Mouse (Mus musculus) embryonic fibroblast, embryonic 13.5 days (primary cell): Measurements from ENCODE around the gene Gm13698. TPM values are rescaled to one million over a fixed set of nuclear protein-coding genes. Genes with fewer than 3 reads are reported as not detected.
"Not testable (repeated sequence)": the region's sequence is repeated elsewhere in the genome, so short reads cannot be mapped to it uniquely, and the experiment has no call there.

Source experiments
- H3K27ac ChIP-seq: 2 replicates; pipeline ENCODE4 v1.5.1; 2012; ENCODE audit warnings: low read length, control low read depth, inconsistent platforms; ENCODE audit not compliant: insufficient read depth
- H3K4me1 ChIP-seq: 2 replicates; pipeline ENCODE4 v1.6.1; 2011; ENCODE audit warnings: low read length; ENCODE audit not compliant: control insufficient read depth, insufficient read depth
- H3K4me3 ChIP-seq: 2 replicates; pipeline ENCODE4 v1.5.1; 2011; ENCODE audit warnings: mild to moderate bottlenecking, control low read depth, low read length; ENCODE audit not compliant: insufficient read depth
- CTCF ChIP-seq: IDR thresholded peaks from 2 replicates; pipeline ENCODE4 v1.5.1; 2011; ENCODE audit warnings: mild to moderate bottlenecking, control low read depth, low read length, moderate library complexity, borderline replicate concordance; ENCODE audit not compliant: insufficient read depth
- POLR2A ChIP-seq: IDR thresholded peaks from 2 replicates; pipeline ENCODE4 v1.6.1; 2011; ENCODE audit warnings: low read depth, mild to moderate bottlenecking, control low read depth, low read length, moderate library complexity
- polyA plus RNA-seq: library from polyadenylated mRNA; stranded (reverse); fragments of >200 nt; gene quantifications from 2 replicates; pipeline ENCODE4 v1.2.4, GENCODE M21; 2011; ENCODE audit warnings: low read depth; ENCODE audit not compliant: missing spikeins, insufficient read length

The Gm13698 gene
- not detected in 2 replicates for polyA plus RNA-seq

DNA sequence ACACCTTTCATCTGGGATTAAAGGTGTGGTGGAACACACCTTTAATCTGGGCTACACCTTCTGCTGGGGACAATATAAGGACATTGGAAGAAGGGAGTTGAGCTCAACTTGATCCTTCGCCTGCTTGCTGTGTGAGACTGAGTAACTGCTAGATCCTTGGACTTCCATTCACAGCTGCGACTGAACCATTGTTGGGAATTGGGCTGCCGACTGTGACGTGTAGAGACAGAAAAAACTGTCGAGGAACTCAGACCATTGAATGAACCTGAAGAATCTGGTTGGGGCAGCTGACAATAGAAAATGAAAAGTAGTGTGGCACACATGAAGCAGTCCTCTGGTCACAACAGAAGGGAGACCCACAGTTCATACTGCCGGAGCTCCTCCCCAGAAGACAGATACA lies at the start of gene Gm13698:
Gene Gm13698 (plus strand): TSS at position 301 of the 400 bp plus-strand sequence.
- H3K4me1 ChIP-seq, H3K27ac ChIP-seq, H3K4me3 ChIP-seq: not testable (repeated sequence)

DNA sequence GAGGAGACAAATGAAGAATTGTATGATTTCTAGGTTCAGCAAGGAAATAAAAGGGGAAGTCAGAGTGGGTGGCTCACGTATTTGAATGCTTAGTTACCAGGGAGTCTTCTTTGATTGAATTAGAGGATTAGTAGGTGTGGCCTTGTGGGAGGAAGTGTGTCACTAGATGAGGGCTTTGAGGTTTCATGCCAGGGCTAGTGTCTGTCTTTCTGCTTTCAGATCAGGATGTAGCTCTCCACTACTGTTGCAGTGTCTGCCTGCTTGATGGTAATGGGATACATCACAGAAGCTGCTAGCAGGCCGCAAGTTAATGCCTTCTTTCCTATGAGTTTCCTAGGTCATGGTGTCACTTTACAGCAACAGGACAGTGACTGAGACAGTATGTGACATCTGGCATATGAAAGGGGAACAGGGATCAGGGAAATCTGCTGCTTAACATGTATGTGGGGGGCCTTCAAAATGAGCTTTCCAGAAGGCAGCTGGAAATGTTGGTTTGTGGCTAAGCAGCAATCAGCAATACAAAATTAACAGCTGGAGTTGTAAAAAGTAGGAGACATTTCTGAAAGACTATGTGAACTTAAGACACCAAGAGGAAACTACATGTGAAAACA lies 25.9 kb upstream of the Gm13698 start:
- TF ChIP-seq POLR2A: no peak
- TF ChIP-seq CTCF: no peak
- H3K27ac ChIP-seq: no peak overlapping the region
- H3K4me3 ChIP-seq: no peak overlapping the region
- H3K4me1 ChIP-seq: no peaks in the 10 kb centered on the region

DNA sequence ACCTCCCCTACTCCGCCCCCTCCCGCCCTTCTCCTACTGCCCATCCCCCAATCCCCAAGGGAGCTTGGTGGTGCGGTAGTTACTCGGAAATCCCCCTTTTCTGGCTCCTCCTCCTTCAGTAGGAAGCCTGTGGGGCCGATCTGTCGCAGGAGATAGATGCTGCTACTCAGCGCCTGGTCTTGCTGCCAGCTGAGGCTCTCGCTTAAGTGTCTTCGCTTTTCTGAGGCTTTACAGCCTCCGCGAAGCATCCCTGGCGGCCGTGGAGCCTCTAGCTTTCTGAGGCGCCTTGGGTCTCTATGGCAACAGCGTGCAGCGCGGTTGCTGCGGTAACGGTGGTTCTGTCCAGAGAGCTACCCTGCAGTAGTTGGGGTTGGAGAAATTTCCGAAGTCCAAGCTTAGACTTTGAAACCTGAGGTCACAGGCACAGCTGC lies 14.5 kb upstream of the Gm13698 start, which contains the start of gene Zswim2:
Gene Zswim2 (minus strand): TSS at position 298 of the 431 bp plus-strand sequence.
- H3K4me3 ChIP-seq: peak within 1 kb of the TSS; percentile 16
- no peak for TF ChIP-seq POLR2A
- no peak for TF ChIP-seq CTCF

DNA sequence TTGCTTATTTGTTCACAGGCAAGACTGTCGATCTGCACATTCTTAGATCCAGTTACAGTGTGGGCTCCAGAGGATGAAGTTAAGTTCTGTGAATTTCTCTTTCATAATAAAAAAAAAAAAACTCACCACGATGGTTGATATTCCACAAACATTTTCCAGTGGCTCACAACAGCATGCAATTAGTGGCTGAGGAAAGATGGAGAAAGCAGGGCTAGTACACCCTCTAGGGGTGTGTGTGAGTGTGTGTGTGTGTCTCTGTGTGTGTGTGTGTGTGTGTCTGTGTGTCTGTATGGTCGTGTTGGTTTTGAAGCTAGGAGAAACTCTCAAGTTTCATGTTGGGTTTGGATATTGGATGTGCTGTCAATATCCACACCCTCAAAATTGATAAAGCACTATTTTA lies 14.1 kb upstream of the Gm13698 start:
- H3K4me1 ChIP-seq: peaks cover 2% of the 10 kb centered on the region; the same call in 1 of the 2 replicates
- H3K4me3 ChIP-seq: peak overlapping the region; percentile 16; the same call in 1 of the 2 replicates
- TF ChIP-seq CTCF (no peak), POLR2A (no peak)
- H3K27ac ChIP-seq: no peak overlapping the region

More for the DNA sequence above, 14.5 kb upstream of the Gm13698 start, which contains the start of gene Zswim2:
- Histone ChIP-seq H3K27ac (no peak within 1 kb of the TSS), H3K4me1 (peaks cover 2% of the 10 kb centered on the region; the same call in 1 of the 2 replicates)

DNA sequence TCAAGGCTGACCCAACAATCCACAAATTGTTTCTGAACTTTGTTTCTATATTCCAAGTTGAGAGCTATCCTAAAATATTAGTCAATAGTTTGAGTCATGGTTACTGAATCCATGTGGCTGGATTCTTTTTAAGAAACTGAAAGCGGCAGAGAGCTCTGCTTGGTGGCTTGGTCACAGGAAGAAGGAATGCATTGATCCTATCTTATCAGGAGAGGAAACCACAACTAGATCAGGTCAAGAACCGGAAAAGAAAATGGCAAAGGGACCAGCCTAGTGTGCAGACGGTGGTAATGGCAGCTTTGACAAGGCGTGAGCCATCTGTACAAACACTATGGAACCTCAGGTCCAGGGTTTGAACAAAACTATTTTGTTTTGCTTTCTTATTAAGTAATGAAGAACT lies 13.7 kb upstream of the Gm13698 start:
- no peak for TF ChIP-seq CTCF
- no peak for TF ChIP-seq POLR2A
- no peak overlapping the region for H3K27ac ChIP-seq
- no peak overlapping the region for H3K4me3 ChIP-seq
- H3K4me1 ChIP-seq: peaks cover 2% of the 10 kb centered on the region; the same call in 1 of the 2 replicates

DNA sequence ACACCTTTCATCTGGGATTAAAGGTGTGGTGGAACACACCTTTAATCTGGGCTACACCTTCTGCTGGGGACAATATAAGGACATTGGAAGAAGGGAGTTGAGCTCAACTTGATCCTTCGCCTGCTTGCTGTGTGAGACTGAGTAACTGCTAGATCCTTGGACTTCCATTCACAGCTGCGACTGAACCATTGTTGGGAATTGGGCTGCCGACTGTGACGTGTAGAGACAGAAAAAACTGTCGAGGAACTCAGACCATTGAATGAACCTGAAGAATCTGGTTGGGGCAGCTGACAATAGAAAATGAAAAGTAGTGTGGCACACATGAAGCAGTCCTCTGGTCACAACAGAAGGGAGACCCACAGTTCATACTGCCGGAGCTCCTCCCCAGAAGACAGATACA lies 5.7 kb downstream of the Gm13698 start, which contains the start of gene Gm13693:
Gene Gm13693 (plus strand): TSS at position 301 of the 400 bp plus-strand sequence.
- not testable (repeated sequence) for H3K4me1 ChIP-seq, H3K4me3 ChIP-seq, H3K27ac ChIP-seq

DNA sequence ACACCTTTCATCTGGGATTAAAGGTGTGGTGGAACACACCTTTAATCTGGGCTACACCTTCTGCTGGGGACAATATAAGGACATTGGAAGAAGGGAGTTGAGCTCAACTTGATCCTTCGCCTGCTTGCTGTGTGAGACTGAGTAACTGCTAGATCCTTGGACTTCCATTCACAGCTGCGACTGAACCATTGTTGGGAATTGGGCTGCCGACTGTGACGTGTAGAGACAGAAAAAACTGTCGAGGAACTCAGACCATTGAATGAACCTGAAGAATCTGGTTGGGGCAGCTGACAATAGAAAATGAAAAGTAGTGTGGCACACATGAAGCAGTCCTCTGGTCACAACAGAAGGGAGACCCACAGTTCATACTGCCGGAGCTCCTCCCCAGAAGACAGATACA lies 11.5 kb downstream of the Gm13698 start, which contains the start of gene Gm13695:
Gene Gm13695 (plus strand): TSS at position 301 of the 400 bp plus-strand sequence.
- not testable (repeated sequence) for H3K4me3 ChIP-seq, H3K27ac ChIP-seq, H3K4me1 ChIP-seq

DNA sequence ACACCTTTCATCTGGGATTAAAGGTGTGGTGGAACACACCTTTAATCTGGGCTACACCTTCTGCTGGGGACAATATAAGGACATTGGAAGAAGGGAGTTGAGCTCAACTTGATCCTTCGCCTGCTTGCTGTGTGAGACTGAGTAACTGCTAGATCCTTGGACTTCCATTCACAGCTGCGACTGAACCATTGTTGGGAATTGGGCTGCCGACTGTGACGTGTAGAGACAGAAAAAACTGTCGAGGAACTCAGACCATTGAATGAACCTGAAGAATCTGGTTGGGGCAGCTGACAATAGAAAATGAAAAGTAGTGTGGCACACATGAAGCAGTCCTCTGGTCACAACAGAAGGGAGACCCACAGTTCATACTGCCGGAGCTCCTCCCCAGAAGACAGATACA lies 17.3 kb downstream of the Gm13698 start, which contains the start of gene Gm13696:
Gene Gm13696 (plus strand): TSS at position 301 of the 400 bp plus-strand sequence.
- not testable (repeated sequence) for H3K4me1 ChIP-seq, H3K27ac ChIP-seq, H3K4me3 ChIP-seq

DNA sequence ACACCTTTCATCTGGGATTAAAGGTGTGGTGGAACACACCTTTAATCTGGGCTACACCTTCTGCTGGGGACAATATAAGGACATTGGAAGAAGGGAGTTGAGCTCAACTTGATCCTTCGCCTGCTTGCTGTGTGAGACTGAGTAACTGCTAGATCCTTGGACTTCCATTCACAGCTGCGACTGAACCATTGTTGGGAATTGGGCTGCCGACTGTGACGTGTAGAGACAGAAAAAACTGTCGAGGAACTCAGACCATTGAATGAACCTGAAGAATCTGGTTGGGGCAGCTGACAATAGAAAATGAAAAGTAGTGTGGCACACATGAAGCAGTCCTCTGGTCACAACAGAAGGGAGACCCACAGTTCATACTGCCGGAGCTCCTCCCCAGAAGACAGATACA lies 23.1 kb downstream of the Gm13698 start, which contains the start of gene Gm13694:
Gene Gm13694 (plus strand): TSS at position 301 of the 400 bp plus-strand sequence.
- not testable (repeated sequence) for H3K4me1 ChIP-seq, H3K4me3 ChIP-seq, H3K27ac ChIP-seq

DNA sequence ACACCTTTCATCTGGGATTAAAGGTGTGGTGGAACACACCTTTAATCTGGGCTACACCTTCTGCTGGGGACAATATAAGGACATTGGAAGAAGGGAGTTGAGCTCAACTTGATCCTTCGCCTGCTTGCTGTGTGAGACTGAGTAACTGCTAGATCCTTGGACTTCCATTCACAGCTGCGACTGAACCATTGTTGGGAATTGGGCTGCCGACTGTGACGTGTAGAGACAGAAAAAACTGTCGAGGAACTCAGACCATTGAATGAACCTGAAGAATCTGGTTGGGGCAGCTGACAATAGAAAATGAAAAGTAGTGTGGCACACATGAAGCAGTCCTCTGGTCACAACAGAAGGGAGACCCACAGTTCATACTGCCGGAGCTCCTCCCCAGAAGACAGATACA lies 28.9 kb downstream of the Gm13698 start, which contains the start of gene Gm13697:
Gene Gm13697 (plus strand): TSS at position 301 of the 400 bp plus-strand sequence.
- not testable (repeated sequence) for H3K4me3 ChIP-seq, H3K4me1 ChIP-seq, H3K27ac ChIP-seq

DNA sequence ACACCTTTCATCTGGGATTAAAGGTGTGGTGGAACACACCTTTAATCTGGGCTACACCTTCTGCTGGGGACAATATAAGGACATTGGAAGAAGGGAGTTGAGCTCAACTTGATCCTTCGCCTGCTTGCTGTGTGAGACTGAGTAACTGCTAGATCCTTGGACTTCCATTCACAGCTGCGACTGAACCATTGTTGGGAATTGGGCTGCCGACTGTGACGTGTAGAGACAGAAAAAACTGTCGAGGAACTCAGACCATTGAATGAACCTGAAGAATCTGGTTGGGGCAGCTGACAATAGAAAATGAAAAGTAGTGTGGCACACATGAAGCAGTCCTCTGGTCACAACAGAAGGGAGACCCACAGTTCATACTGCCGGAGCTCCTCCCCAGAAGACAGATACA lies 34.8 kb downstream of the Gm13698 start, which contains the start of gene Gm13691:
Gene Gm13691 (plus strand): TSS at position 301 of the 400 bp plus-strand sequence.
- H3K4me3 ChIP-seq, H3K27ac ChIP-seq, H3K4me1 ChIP-seq: not testable (repeated sequence)

DNA sequence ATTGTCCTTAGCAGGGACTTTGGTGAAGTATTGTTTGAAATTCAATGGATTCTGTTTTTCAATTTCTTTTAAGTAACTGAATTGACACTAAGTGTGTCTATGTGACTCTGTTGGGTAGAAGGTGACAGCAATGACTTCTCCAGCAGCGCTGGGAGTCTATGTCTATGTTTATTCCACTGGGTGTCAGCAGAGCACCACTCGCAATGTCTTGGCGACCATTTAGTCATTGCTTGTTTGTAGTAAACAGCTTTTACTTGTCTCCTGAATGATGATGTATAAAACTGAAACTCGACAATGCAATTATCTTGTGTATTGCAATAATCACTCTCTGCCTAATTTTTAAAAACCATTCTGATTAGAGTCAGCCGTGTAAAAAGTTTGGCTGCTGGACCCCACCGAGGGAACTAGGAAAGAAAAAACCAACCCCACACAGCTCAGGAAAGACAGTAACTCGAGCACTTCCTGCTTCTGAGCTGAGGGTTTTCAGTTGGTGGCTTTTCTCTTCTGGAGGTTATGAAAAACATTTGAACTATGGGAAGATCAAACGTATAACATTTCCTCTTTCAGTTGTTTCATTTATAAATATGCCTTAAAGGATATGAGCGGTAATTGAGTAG lies 38.3 kb downstream of the Gm13698 start:
- not testable (repeated sequence) for H3K4me1 ChIP-seq, H3K4me3 ChIP-seq, H3K27ac ChIP-seq

DNA sequence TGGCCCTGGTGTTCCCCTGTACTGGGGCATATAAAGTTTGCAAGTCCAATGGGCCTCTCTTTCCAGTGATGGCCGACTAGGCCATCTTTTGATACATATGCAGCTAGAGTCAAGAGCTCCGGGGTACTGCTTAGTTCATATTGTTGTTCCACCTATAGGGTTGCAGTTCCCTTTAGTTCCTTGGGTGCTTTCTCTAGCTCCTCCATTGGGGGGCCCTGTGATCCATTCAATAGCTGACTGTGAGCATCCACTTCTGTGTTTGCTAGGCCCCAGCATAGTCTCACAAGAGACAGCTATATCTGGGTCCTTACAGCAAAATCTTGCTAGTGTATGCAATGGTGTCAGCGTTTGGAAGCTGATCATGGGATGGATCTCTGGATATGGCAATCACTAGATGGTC lies 39.0 kb downstream of the Gm13698 start:
- not testable (repeated sequence) for H3K27ac ChIP-seq, H3K4me3 ChIP-seq, H3K4me1 ChIP-seq
